Mouse (Mus musculus) stomach, embryonic 14.5 days (tissue): ENCODE measurements at regions not wholly inside any gene's neighbourhood (a gene's known extent, or its start where the extent isn't known, plus 50 kb on each side); places are given as distances from the start of the nearest gene placed in this dataset.

Experiments used
- ATAC-seq: fragments of 200-750 bp; cut with Nextera tagmentation; 2 replicates; pipeline ENCODE4 v1.8.0; 2017; ENCODE audit warnings: low read depth, moderate TSS enrichment; ENCODE audit not compliant: insufficient number of reproducible peaks, insufficient read depth, low FRiP score
- H3K27ac ChIP-seq: fragments of 300-500 bp; sonication (generic); 2 replicates; pipeline ENCODE4 v1.5.1; 2014; ENCODE audit warnings: mild to moderate bottlenecking, low read length, moderate library complexity, mixed read lengths
- H3K27me3 ChIP-seq: fragments of 300-500 bp; sonication (generic); 2 replicates; pipeline ENCODE4 v1.6.1; 2014; ENCODE audit warnings: low read length, control low read depth, mixed read lengths; ENCODE audit not compliant: control insufficient read depth, insufficient read depth
- H3K36me3 ChIP-seq: fragments of 300-500 bp; sonication (generic); 2 replicates; pipeline ENCODE4 v1.6.1; 2014; ENCODE audit warnings: mild to moderate bottlenecking, control low read depth, low read length, moderate library complexity, mixed read lengths; ENCODE audit not compliant: control insufficient read depth, insufficient read depth
- H3K4me1 ChIP-seq: fragments of 300-500 bp; sonication (generic); 2 replicates; pipeline ENCODE4 v1.6.1; 2014; ENCODE audit warnings: low read length, control low read depth, mixed read lengths; ENCODE audit not compliant: control insufficient read depth, insufficient read depth
- H3K4me2 ChIP-seq: fragments of 300-500 bp; sonication (generic); replicated peaks from 2 replicates; pipeline ENCODE4 v1.6.1; 2014; ENCODE audit warnings: low read depth, low read length, control low read depth
- H3K4me3 ChIP-seq: fragments of 300-500 bp; sonication (generic); 2 replicates; pipeline ENCODE4 v1.5.1; 2014; ENCODE audit warnings: low read depth, low read length, control low read depth
- H3K9ac ChIP-seq: fragments of 300-500 bp; sonication (generic); replicated peaks from 2 replicates; pipeline ENCODE4 v1.6.1; 2014; ENCODE audit warnings: low read depth, mild to moderate bottlenecking, control low read depth, low read length, moderate library complexity, mixed read lengths
- H3K9me3 ChIP-seq: fragments of 300-500 bp; sonication (generic); 2 replicates; pipeline ENCODE4 v1.6.1; 2016; ENCODE audit warnings: low read depth, low read length, control low read depth; ENCODE audit not compliant: control insufficient read depth
- WGBS: fragments of 180-500 bp; shearing (Covaris S2); extraction: QIAGEN DNeasy Blood & Tissue Kit; methylation state at CpG from one replicate; pipeline ENCODE4 v1.1.7; 2014; 5-methylcytosine and 5-hydroxymethylcytosine counted together

DNA sequence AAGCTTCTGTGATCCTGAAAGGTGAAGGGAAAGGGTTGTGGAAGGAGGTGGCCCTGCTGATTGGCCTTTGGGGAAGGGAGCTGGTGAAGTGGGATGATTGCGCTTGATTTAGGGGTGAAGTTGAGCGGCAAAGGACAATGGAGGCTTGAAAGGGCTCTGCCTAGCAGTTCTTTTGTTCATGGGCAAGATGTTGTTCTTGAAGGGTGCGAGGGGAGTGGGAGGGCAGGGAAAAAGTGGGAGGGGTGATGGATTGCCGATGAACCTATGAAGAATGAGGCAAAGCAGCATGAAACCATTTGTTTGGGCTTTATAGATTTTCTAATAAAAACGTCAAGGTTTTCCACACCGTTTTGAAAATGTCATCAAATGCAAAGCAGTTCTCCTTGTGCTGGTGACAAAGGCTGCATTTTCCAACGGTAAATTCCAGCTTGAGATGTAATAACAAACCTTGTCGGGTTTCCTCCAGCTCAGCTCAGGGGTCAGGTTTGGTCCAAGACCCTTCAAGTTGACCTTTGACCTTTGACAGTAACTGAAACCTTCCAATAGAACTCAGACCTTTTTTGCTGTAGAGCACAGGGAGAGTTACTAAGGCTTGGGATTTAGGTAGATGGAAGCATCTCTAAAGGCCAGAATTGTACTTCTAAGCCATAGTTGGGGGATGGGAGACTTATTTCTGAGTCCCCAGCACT is 767.2 kb upstream of the Car8 start:
- ATAC-seq: no peak
- Histone ChIP-seq H3K9me3 (no peaks in the 10 kb centered on the region), H3K4me2 (no peak overlapping the region), H3K27me3 (no peaks in the 10 kb centered on the region), H3K4me3 (no peak overlapping the region), H3K9ac (no peak overlapping the region), H3K4me1 (0 out of 2 replicates have a peak, but pooled peaks cover 3% of the 10 kb centered on the region), H3K36me3 (no peaks in the 10 kb centered on the region), H3K27ac (no peak overlapping the region)
- WGBS: 39% methylated on average over 8 of the region's 8 CpGs

DNA sequence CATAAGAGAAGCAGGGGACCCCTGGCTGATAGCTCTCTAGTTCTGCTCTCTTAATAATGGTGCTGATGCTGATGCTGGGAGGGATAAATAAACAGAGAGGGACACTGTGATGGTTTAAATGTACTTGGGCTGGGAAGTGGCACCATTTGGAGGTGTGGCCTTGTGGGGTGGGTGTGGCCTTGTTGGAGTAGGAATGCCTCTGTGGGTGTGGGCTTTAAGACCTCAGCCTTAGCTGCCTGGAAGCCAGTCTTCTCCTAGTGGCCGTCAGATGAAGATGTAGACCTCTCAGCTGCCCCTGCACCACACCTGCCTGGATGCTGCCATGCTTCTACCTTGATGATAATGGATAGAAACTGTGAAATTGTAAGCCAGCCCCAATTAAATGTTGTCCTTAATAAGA is 765.0 kb upstream of the Car8 start:
- H3K27ac ChIP-seq: no peak overlapping the region
- H3K9me3 ChIP-seq: no peaks in the 10 kb centered on the region
- no peak overlapping the region for H3K4me3 ChIP-seq
- no peak overlapping the region for H3K9ac ChIP-seq
- no peaks in the 10 kb centered on the region for H3K36me3 ChIP-seq
- H3K4me2 ChIP-seq: no peak overlapping the region
- 63% methylated on average over 1 of the region's 1 CpGs for WGBS
- ATAC-seq: no peak
- H3K4me1 ChIP-seq: no peaks in the 10 kb centered on the region
- H3K27me3 ChIP-seq: no peaks in the 10 kb centered on the region

DNA sequence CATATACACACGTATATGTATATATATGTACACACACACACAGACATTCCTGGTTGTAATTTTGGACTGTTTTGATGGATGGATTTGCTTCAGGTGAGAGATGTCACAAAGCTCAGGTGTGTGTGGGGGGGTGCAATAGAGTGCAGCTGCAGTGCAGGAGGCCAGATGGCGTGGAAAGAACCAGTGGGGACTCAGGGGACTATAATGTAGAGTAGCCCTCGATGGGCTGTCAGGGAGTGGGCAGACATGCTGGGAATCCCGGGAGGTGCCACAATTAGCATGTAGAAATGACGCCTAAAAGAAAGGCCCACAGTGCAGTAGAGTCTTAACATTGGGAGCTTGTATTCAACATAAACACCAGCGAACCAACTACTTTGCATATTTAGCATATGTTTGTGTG is 763.5 kb upstream of the Car8 start:
- Histone ChIP-seq H3K4me1 (no peaks in the 10 kb centered on the region), H3K4me3 (no peak overlapping the region), H3K9me3 (no peaks in the 10 kb centered on the region), H3K27ac (no peak overlapping the region), H3K36me3 (no peaks in the 10 kb centered on the region), H3K27me3 (no peaks in the 10 kb centered on the region), H3K4me2 (no peak overlapping the region), H3K9ac (no peak overlapping the region)
- no peak for ATAC-seq
- WGBS: 80% methylated on average over 6 of the region's 6 CpGs

DNA sequence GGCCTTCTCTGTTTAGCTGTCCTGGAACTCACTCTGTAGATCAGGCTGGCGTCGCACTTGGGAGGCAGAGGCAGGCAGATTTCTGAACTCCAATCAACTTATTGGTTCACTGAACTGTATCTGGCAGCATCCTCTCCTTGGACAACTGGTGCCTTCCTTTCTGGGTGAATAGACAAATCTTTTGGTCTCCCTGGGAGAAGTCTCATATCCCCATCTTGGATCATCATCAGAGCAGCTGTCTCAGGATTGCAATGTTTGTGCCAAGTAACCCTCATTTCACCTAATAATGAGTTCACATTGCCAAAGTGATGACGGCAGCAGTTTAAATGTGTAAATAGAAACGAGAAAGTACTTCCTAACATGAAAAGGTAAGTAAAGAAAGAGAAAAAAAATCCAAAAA is 759.8 kb upstream of the Car8 start:
- WGBS: 84% methylated on average over 4 of the region's 4 CpGs
- H3K36me3 ChIP-seq: no peaks in the 10 kb centered on the region
- no peaks in the 10 kb centered on the region for H3K4me1 ChIP-seq
- H3K9ac ChIP-seq: no peak overlapping the region
- no peak overlapping the region for H3K27ac ChIP-seq
- H3K27me3 ChIP-seq: no peaks in the 10 kb centered on the region
- H3K9me3 ChIP-seq: no peaks in the 10 kb centered on the region
- no peak overlapping the region for H3K4me3 ChIP-seq
- no peak for ATAC-seq
- H3K4me2 ChIP-seq: no peak overlapping the region

DNA sequence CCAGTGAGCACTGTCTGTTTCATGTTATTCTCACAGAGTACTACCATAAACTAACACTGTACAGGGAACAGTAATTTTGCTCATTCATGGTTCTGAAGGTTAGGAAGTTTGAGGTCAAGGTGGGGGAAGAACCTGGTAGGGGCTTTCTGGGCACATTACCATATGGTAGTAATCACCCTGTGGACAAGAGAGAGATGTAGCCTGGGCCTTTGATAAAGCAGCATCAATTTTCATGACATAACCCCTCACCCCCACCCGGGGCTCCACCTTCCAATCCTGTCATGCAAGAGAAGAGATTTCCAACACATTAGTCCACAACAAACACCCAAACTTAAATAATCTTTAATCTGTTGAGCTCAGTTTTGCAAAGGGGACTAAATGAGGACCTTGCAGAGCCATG is 753.3 kb upstream of the Car8 start:
- no peaks in the 10 kb centered on the region for H3K9me3 ChIP-seq
- no peak overlapping the region for H3K27ac ChIP-seq
- ATAC-seq: no peak
- 55% methylated on average over 1 of the region's 1 CpGs for WGBS
- H3K9ac ChIP-seq: no peak overlapping the region
- no peaks in the 10 kb centered on the region; the same call in 1 of the 2 replicates for H3K4me1 ChIP-seq
- no peak overlapping the region for H3K4me2 ChIP-seq
- H3K36me3 ChIP-seq: no peaks in the 10 kb centered on the region
- no peaks in the 10 kb centered on the region for H3K27me3 ChIP-seq
- H3K4me3 ChIP-seq: no peak overlapping the region

DNA sequence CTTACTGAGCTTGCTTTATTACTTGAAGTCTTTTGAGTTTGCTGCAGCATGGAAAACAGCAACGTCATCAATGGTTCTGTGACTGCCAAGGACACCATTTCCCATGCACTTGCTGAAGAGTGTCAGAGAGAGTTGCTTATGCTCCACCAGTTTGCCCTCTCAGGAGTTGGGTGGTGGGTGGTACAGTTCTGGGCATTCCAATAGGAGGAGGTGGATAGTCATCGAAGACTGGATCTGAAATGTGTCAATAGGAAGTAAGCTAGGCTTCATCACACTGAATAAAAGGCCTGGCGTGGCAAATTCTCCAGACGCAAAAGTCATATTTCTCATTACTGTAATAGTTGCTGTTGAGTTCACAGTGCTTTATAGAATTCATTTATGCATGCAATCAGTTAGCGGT is 751.7 kb upstream of the Car8 start:
- Histone ChIP-seq H3K4me1 (no peaks in the 10 kb centered on the region; the same call in 1 of the 2 replicates), H3K27ac (no peak overlapping the region), H3K4me3 (no peak overlapping the region), H3K4me2 (no peak overlapping the region), H3K36me3 (no peaks in the 10 kb centered on the region), H3K27me3 (no peaks in the 10 kb centered on the region), H3K9ac (no peak overlapping the region), H3K9me3 (no peaks in the 10 kb centered on the region)
- no peak for ATAC-seq
- WGBS: 84% methylated on average over 5 of the region's 5 CpGs

DNA sequence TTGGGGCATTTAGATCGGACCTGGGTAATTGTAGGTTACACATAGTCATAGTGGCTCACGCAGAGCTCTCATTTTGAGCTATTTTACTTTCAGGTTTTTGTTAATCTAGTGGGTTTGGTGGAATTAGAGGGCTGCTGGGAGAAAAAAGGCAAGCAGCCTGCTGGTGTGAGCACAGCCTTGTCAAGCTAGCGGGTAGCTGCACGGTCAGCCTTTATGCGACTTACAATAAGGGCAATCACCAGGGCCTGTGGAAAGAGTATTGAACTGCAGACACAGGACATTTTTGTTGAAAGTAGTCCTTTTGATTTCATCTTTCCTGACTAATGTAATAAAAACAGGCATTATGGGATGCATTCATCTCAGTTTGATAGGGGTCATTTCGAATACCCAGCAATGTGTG is 750.8 kb upstream of the Car8 start:
- no peaks in the 10 kb centered on the region for H3K36me3 ChIP-seq
- ATAC-seq: no peak
- H3K9me3 ChIP-seq: no peaks in the 10 kb centered on the region
- H3K27me3 ChIP-seq: no peaks in the 10 kb centered on the region
- no peak overlapping the region for H3K9ac ChIP-seq
- H3K4me3 ChIP-seq: no peak overlapping the region
- 75% methylated on average over 6 of the region's 6 CpGs for WGBS
- no peaks in the 10 kb centered on the region; the same call in 1 of the 2 replicates for H3K4me1 ChIP-seq
- H3K4me2 ChIP-seq: no peak overlapping the region
- no peak overlapping the region for H3K27ac ChIP-seq

DNA sequence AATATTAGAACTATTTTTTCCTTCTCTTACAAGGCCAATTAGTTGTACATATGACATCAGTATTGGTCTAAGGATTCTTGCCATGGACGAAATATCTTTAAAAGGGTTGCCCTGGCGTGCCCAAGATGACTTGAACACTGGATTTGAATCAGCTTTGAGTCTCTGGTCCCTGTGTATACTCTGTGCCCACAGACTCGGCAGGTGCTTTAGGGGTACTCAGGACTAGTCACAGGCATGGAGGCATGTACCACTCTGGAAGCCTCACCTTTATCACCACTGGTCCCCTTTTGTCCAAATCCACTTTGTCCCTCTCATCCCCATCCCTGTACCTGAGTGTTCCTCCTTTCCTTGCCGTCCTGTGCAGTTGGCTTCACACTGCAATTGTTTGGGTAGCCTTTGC is 750.3 kb upstream of the Car8 start:
- H3K27me3 ChIP-seq: no peaks in the 10 kb centered on the region
- no peak overlapping the region for H3K4me3 ChIP-seq
- no peak for ATAC-seq
- H3K36me3 ChIP-seq: no peaks in the 10 kb centered on the region
- no peaks in the 10 kb centered on the region for H3K9me3 ChIP-seq
- H3K4me2 ChIP-seq: no peak overlapping the region
- no peak overlapping the region for H3K9ac ChIP-seq
- no peaks in the 10 kb centered on the region; the same call in 1 of the 2 replicates for H3K4me1 ChIP-seq
- WGBS: 87% methylated on average over 4 of the region's 4 CpGs
- H3K27ac ChIP-seq: no peak overlapping the region

DNA sequence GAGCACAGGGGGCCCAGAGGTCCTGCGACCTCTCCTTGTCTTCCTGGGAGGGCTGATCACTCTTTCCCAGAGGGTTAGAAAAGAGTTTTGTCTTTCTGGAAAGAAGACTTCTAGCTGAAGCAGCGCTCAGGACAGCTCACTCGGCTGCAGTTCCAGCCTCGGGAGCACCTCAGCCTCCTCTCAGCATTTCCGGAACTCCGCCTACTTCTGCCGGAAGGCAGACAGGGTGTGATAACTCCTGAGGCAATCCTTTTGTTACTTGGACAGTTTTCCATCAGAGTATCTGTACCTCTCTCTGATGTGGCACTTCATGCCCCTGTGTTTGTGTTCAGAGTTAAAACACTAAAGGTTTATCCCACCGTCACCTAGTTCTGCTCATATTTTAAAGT is 749.5 kb upstream of the Car8 start:
- Histone ChIP-seq H3K36me3 (no peaks in the 10 kb centered on the region), H3K27ac (no peak overlapping the region), H3K27me3 (no peaks in the 10 kb centered on the region), H3K9me3 (no peaks in the 10 kb centered on the region), H3K9ac (no peak overlapping the region), H3K4me1 (no peaks in the 10 kb centered on the region; the same call in 1 of the 2 replicates), H3K4me2 (no peak overlapping the region), H3K4me3 (no peak overlapping the region)
- ATAC-seq: no peak
- WGBS: 45% methylated on average over 8 of the region's 8 CpGs
